In the genomic region with DNA sequence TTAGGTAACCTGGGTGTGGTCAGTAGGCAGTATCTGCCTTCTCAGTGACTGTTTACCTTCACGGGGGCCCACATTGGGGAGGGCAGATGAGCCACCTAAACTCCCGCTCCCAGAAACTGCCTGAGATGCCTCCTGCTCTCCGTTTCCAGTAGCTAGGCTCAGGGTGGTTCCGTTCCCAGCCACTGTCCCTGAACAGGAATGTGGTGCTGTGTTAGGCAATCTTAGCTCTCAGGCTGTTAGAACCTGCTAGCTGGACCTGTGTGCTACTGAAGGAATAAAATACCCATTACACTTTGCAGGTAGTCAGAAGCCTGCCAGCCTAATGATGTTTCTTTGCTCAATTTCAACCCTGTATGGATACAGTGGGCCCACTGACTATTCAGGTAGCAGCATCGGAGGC, we compare ENCODE assay signal across 22 mouse cellular contexts. TPM values are rescaled to one million over a fixed set of nuclear protein-coding genes. Genes with fewer than 3 reads are reported as not detected.
DNase-seq lines count a peak whose midpoint lies in the region; ATAC-seq and TF ChIP-seq lines count a peak whose summit lies in the region.
"Had no signal": no experiment of that assay in that cellular context is flagged by ENCODE, and none has a peak within 500 bp of the region (broad histone marks: within the 10 kb centered on the region; RNA-seq: fewer than 3 reads in every experiment).

No protein-coding gene starts in this region.

- no peak overlapping the region for H3K4me3 ChIP-seq in forebrain, embryonic 10.5 days
- no peak overlapping the region for H3K4me3 ChIP-seq in forebrain, embryonic 16.5 days (replicated peaks; ENCODE audit: low read length)
- H3K4me3 ChIP-seq in heart, embryonic 14.5 days (ENCODE audit: control insufficient read depth in 1 of 2, insufficient read depth in 1 of 2, low read depth in 1 of 2, low read length in 2 of 2) = no peak overlapping the region
- no peak overlapping the region for H3K4me3 ChIP-seq in heart, adult 2 months
- no peak overlapping the region for H3K4me3 ChIP-seq in liver, embryonic 13.5 days (replicated peaks)
- H3K4me3 ChIP-seq in liver, postnatal 0 days (ENCODE audit: low read depth, low read length) = no peak overlapping the region
- H3K4me3 ChIP-seq: forebrain, embryonic 12.5 days; hindbrain, embryonic 15.5 days; kidney, embryonic 15.5 days; limb, embryonic 15.5 days; lung, embryonic 15.5 days had no signal

- H3K79me2 ChIP-seq in heart, adult 2 months (replicated peaks; ENCODE audit: control insufficient read depth, insufficient read depth, low read length) = no peaks in the 10 kb centered on the region

- TF ChIP-seq EP300 in heart, adult 2 months (IDR thresholded peaks at IDR 0.05; ENCODE audit: insufficient read depth, low read depth, low read length) = no peak
- no peak for TF ChIP-seq EP300 in liver, postnatal 0 days (IDR thresholded peaks at IDR 0.05; ENCODE audit: low read depth)

- H3K9me3 ChIP-seq in forebrain, embryonic 10.5 days = no peaks in the 10 kb centered on the region
- H3K9me3 ChIP-seq in forebrain, embryonic 16.5 days (ENCODE audit: control insufficient read depth, low read length) = no peaks in the 10 kb centered on the region
- H3K9me3 ChIP-seq in heart, embryonic 14.5 days (ENCODE audit: control insufficient read depth, low read length) = no peaks in the 10 kb centered on the region
- no peaks in the 10 kb centered on the region for H3K9me3 ChIP-seq in liver, embryonic 13.5 days (replicated peaks)
- H3K9me3 ChIP-seq in liver, postnatal 0 days (ENCODE audit: low read length) = no peaks in the 10 kb centered on the region
- H3K9me3 ChIP-seq: forebrain, embryonic 12.5 days; hindbrain, embryonic 15.5 days; kidney, embryonic 15.5 days; limb, embryonic 15.5 days; lung, embryonic 15.5 days had no signal

- H3K27me3 ChIP-seq in forebrain, embryonic 10.5 days (ENCODE audit: poor library complexity, severe bottlenecking) = peaks cover 18% of the 10 kb centered on the region
- no peaks in the 10 kb centered on the region for H3K27me3 ChIP-seq in forebrain, embryonic 16.5 days (replicated peaks; ENCODE audit: control insufficient read depth, insufficient read depth, low read length)
- no peaks in the 10 kb centered on the region for H3K27me3 ChIP-seq in heart, embryonic 14.5 days (ENCODE audit: control insufficient read depth, insufficient read depth, low read length)
- H3K27me3 ChIP-seq in heart, adult 2 months (ENCODE audit: control insufficient read depth, insufficient read depth, low read length) = no peaks in the 10 kb centered on the region
- peaks cover 4% of the 10 kb centered on the region; the same call in 1 of the 2 replicates for H3K27me3 ChIP-seq in liver, embryonic 13.5 days
- no peaks in the 10 kb centered on the region for H3K27me3 ChIP-seq in liver, postnatal 0 days (ENCODE audit: insufficient read depth, low read length)
- H3K27me3 ChIP-seq: hindbrain, embryonic 15.5 days; kidney, embryonic 15.5 days; limb, embryonic 15.5 days; lung, embryonic 15.5 days had no signal

- ATAC-seq in forebrain, embryonic 16.5 days = no peak
- no peak for ATAC-seq in heart, embryonic 14.5 days (ENCODE audit: insufficient number of reproducible peaks, insufficient read depth, low FRiP score, low read depth)
- ATAC-seq in liver, embryonic 13.5 days (ENCODE audit: low read depth) = 0 out of 2 replicates have a peak, but pooled peaks have one; percentile 25
- ATAC-seq in liver, postnatal 0 days = peak; percentile 66; the same call in 1 of the 2 replicates
- ATAC-seq: activated CD4-positive, CD25-positive, alpha-beta regulatory T cell, adult 4 months had no signal

- H3K4me2 ChIP-seq in forebrain, embryonic 16.5 days (ENCODE audit: low read length) = no peak overlapping the region
- no peak overlapping the region for H3K4me2 ChIP-seq in heart, embryonic 14.5 days (ENCODE audit: low read length)
- H3K4me2 ChIP-seq in liver, embryonic 13.5 days = no peak overlapping the region
- no peak overlapping the region; the same call in 1 of the 2 replicates for H3K4me2 ChIP-seq in liver, postnatal 0 days (ENCODE audit: low read depth, low read length)
- H3K4me2 ChIP-seq: forebrain, embryonic 12.5 days; hindbrain, embryonic 15.5 days; kidney, embryonic 15.5 days; limb, embryonic 15.5 days; lung, embryonic 15.5 days had no signal

- no peak for TF ChIP-seq CTCF in heart, adult 2 months (IDR thresholded peaks at IDR 0.05)
- no peak for TF ChIP-seq CTCF in liver, postnatal 0 days (IDR thresholded peaks at IDR 0.05; ENCODE audit: low read depth)

- H3K36me3 ChIP-seq in forebrain, embryonic 10.5 days (replicated peaks) = no peaks in the 10 kb centered on the region
- H3K36me3 ChIP-seq in forebrain, embryonic 16.5 days (ENCODE audit: control insufficient read depth, insufficient read depth) = no peaks in the 10 kb centered on the region
- no peaks in the 10 kb centered on the region for H3K36me3 ChIP-seq in heart, embryonic 14.5 days (ENCODE audit: control insufficient read depth, insufficient read depth, low read length)
- no peaks in the 10 kb centered on the region for H3K36me3 ChIP-seq in heart, adult 2 months (ENCODE audit: control insufficient read depth, insufficient read depth, low read length)
- no peaks in the 10 kb centered on the region for H3K36me3 ChIP-seq in liver, embryonic 13.5 days
- no peaks in the 10 kb centered on the region for H3K36me3 ChIP-seq in liver, postnatal 0 days (replicated peaks; ENCODE audit: insufficient read depth, low read length)
- H3K36me3 ChIP-seq: forebrain, embryonic 12.5 days; hindbrain, embryonic 15.5 days; kidney, embryonic 15.5 days; limb, embryonic 15.5 days; lung, embryonic 15.5 days had no signal

- intact Hi-C loops in heart, adult 2 months (cut with DNase I) = no loop called here

- peak overlapping the region; percentile 58 for H3K27ac ChIP-seq in forebrain, embryonic 10.5 days
- H3K27ac ChIP-seq in forebrain, embryonic 16.5 days (ENCODE audit: low read length) = no peak overlapping the region
- H3K27ac ChIP-seq in heart, embryonic 14.5 days (replicated peaks in 1 of 2; ENCODE audit: control insufficient read depth in 1 of 2, insufficient read depth in 1 of 2, low read depth in 2 of 2, low read length in 2 of 2) = peak overlapping the region in 1 of 2 experiments; percentile 20; a peak in 1 of 4 replicates
- H3K27ac ChIP-seq in heart, adult 2 months = no peak overlapping the region
- H3K27ac ChIP-seq in liver, embryonic 13.5 days = no peak overlapping the region
- no peak overlapping the region for H3K27ac ChIP-seq in liver, postnatal 0 days (ENCODE audit: low read depth)
- H3K27ac ChIP-seq: hindbrain, embryonic 15.5 days; kidney, embryonic 15.5 days; limb, embryonic 15.5 days; lung, embryonic 15.5 days; macrophage had no signal

- no peak overlapping the region for H3K9ac ChIP-seq in forebrain, embryonic 16.5 days (replicated peaks; ENCODE audit: low read depth, low read length)
- H3K9ac ChIP-seq in heart, embryonic 14.5 days (ENCODE audit: low read length) = peak overlapping the region; percentile 18
- no peak overlapping the region for H3K9ac ChIP-seq in heart, adult 2 months (ENCODE audit: low read depth, low read length)
- peak overlapping the region; percentile 10; the same call in 1 of the 2 replicates for H3K9ac ChIP-seq in liver, embryonic 13.5 days
- H3K9ac ChIP-seq in liver, postnatal 0 days (replicated peaks) = no peak overlapping the region
- H3K9ac ChIP-seq: forebrain, embryonic 12.5 days; hindbrain, embryonic 15.5 days; kidney, embryonic 15.5 days; limb, embryonic 15.5 days; lung, embryonic 15.5 days had no signal

- no peak for DNase-seq in forebrain, embryonic 10.5 days (ENCODE audit: extremely low spot score, low spot score)
- DNase-seq in heart, adult 2 months = no peak
- no peak for DNase-seq in liver, embryonic 13.5 days
- no peak for DNase-seq in liver
- DNase-seq in liver, postnatal 0 days = no peak
- DNase-seq: adrenal gland, adult 8-10 months; cerebellum, adult 11-12 months; cerebellum, postnatal 10 days; kidney, postnatal 36 days; right cerebral cortex, adult 18-20 months; right cerebral cortex, postnatal 4 days; thymus, adult 18-20 months; thymus, postnatal 36 days had no signal

- H3K4me1 ChIP-seq in forebrain, embryonic 10.5 days = peaks cover 22% of the 10 kb centered on the region
- H3K4me1 ChIP-seq in forebrain, embryonic 16.5 days (replicated peaks; ENCODE audit: control insufficient read depth, insufficient read depth, low read length) = 0 out of 2 replicates have a peak, but pooled peaks cover 4% of the 10 kb centered on the region
- peaks cover 40 to 56% of the 10 kb centered on the region in 2 experiments for H3K4me1 ChIP-seq in heart, embryonic 14.5 days (ENCODE audit: control insufficient read depth in 2 of 2, insufficient read depth in 2 of 2, low read length in 2 of 2)
- peaks cover 18% of the 10 kb centered on the region for H3K4me1 ChIP-seq in heart, adult 2 months (ENCODE audit: control insufficient read depth, insufficient read depth, low read length)
- peaks cover 44% of the 10 kb centered on the region for H3K4me1 ChIP-seq in liver, embryonic 13.5 days (replicated peaks)
- H3K4me1 ChIP-seq in liver, postnatal 0 days (ENCODE audit: insufficient read depth) = peaks cover 50% of the 10 kb centered on the region
- H3K4me1 ChIP-seq: hindbrain, embryonic 15.5 days had no signal

- 77% methylated on average over 5 of the region's 5 CpGs for WGBS in forebrain, embryonic 10.5 days
- WGBS in forebrain, embryonic 16.5 days = 73% methylated on average over 5 of the region's 5 CpGs
- WGBS in heart, embryonic 14.5 days = 48% methylated on average over 5 of the region's 5 CpGs
- 78% methylated on average over 5 of the region's 5 CpGs for whole genome bisulfite sequencing in heart, adult 2 months
- WGBS in liver, embryonic 13.5 days (ENCODE audit: insufficient replicate concordance) = 59% methylated on average over 5 of the region's 5 CpGs
- 55% methylated on average over 5 of the region's 5 CpGs for WGBS in liver, postnatal 0 days (ENCODE audit: insufficient replicate concordance)

- no peak for TF ChIP-seq POLR2A in heart, adult 2 months (IDR thresholded peaks at IDR 0.05; ENCODE audit: insufficient read depth, low read depth, low read length)

RNA-seq across cellular contexts. Expression of gene Gadd45g, which starts 37.8 kb away (rescaled TPM):
- polyA plus RNA-seq in forebrain, embryonic 10.5 days (2016; fragmentation: Nextera tagmentation; extraction: Ambion mirVana) = 102 and 107 TPM in 2 replicates
- polyA plus RNA-seq in forebrain, embryonic 16.5 days (2015; fragmentation: Nextera tagmentation; extraction: Ambion mirVana) = 119 and 122 TPM in 2 replicates
- polyA plus RNA-seq in heart, embryonic 14.5 days (2014; fragmentation: Nextera tagmentation; extraction: Ambion mirVana) = 41.4 and 41.6 TPM in 2 replicates
- 10 to 100 TPM in 1 of 2 experiments, 1 to 10 TPM in 1; 8.2 to 19.0 TPM for total RNA-seq in heart, adult 2 months (2021)
- polyA plus RNA-seq in heart, adult 2 months (2012; rRNA removed) = 19.7 and 24.3 TPM in 2 replicates
- polyA plus RNA-seq in liver, embryonic 13.5 days (2015; fragmentation: Nextera tagmentation; extraction: Ambion mirVana) = 19.5 and 20.8 TPM in 2 replicates
- 16.3 and 20.6 TPM in 2 replicates for polyA plus RNA-seq in liver, postnatal 0 days (2015; fragmentation: Nextera tagmentation; extraction: Ambion mirVana)

Comparison
In these comparisons a context has a peak if more than half of its experiments do, and no peak if none do; other contexts are left out.
1. H3K9ac ChIP-seq: peak in heart, embryonic 14.5 days (single experiment) and liver, embryonic 13.5 days (single experiment); none in forebrain, embryonic 16.5 days (single experiment), heart, adult 2 months (single experiment) and liver, postnatal 0 days (single experiment).
2. ATAC-seq: peak in liver, embryonic 13.5 days (single experiment) and liver, postnatal 0 days (single experiment); none in forebrain, embryonic 16.5 days (single experiment) and heart, embryonic 14.5 days (single experiment).